Mouse (Mus musculus): ENCODE measurements at regions not wholly inside any gene's neighbourhood (a gene's known extent, or its start where the extent isn't known, plus 50 kb on each side); places are given as distances from the start of the nearest gene placed in this dataset.

- Histone ChIP-seq H3K9ac (ENCODE audit: low read depth, low read length) (no peak overlapping the region), H3K36me3 (ENCODE audit: control insufficient read depth, insufficient read depth, low read length) (no peaks in the 10 kb centered on the region), H3K27ac (replicated peaks; ENCODE audit: insufficient read depth, low read depth, low read length) (no peak overlapping the region), H3K4me1 (ENCODE audit: control insufficient read depth, insufficient read depth, low read length) (no peaks in the 10 kb centered on the region), H3K4me3 (ENCODE audit: insufficient read depth, low read depth, low read length) (no peak overlapping the region), H3K79me2 (ENCODE audit: control insufficient read depth, insufficient read depth, low read length) (no peaks in the 10 kb centered on the region), H3K27me3 (ENCODE audit: control insufficient read depth, insufficient read depth, low read length) (no peaks in the 10 kb centered on the region)
- TF ChIP-seq CTCF (IDR thresholded peaks at IDR 0.05; ENCODE audit: low read depth, low read length) (no peak), POLR2A (IDR thresholded peaks at IDR 0.05; ENCODE audit: extremely low read depth, insufficient read depth, low read length) (no peak)
- no peak for DNase-seq (ENCODE audit: extremely low read depth, low read depth, low spot score)
- WGBS, result 94% methylated on average over 5 of the region's 5 CpGs
Observed at GRCm38 (mm10) chr2:61387561-61387960, 190.8 kb upstream of the Tank start.

- H3K9ac ChIP-seq (ENCODE audit: low read depth, low read length), result no peak overlapping the region
- H3K27ac ChIP-seq (replicated peaks; ENCODE audit: insufficient read depth, low read depth, low read length), result no peak overlapping the region
- no peaks in the 10 kb centered on the region for H3K4me1 ChIP-seq (ENCODE audit: control insufficient read depth, insufficient read depth, low read length)
- no peak for TF ChIP-seq POLR2A (IDR thresholded peaks at IDR 0.05; ENCODE audit: extremely low read depth, insufficient read depth, low read length)
- H3K79me2 ChIP-seq (ENCODE audit: control insufficient read depth, insufficient read depth, low read length), result no peaks in the 10 kb centered on the region
- H3K4me3 ChIP-seq (ENCODE audit: insufficient read depth, low read depth, low read length), result no peak overlapping the region
- no peaks in the 10 kb centered on the region for H3K36me3 ChIP-seq (ENCODE audit: control insufficient read depth, insufficient read depth, low read length)
- 84% methylated on average over 5 of the region's 5 CpGs for WGBS
- no peak for DNase-seq (ENCODE audit: extremely low read depth, low read depth, low spot score)
- H3K27me3 ChIP-seq (ENCODE audit: control insufficient read depth, insufficient read depth, low read length), result no peaks in the 10 kb centered on the region
Observed at GRCm38 (mm10) chr2:61386966-61387365, 191.4 kb upstream of the Tank start.

- Histone ChIP-seq H3K79me2 (ENCODE audit: control insufficient read depth, insufficient read depth, low read length) (no peaks in the 10 kb centered on the region), H3K27ac (replicated peaks; ENCODE audit: insufficient read depth, low read depth, low read length) (no peak overlapping the region), H3K9ac (ENCODE audit: low read depth, low read length) (no peak overlapping the region), H3K4me1 (ENCODE audit: control insufficient read depth, insufficient read depth, low read length) (no peaks in the 10 kb centered on the region), H3K36me3 (ENCODE audit: control insufficient read depth, insufficient read depth, low read length) (no peaks in the 10 kb centered on the region), H3K27me3 (ENCODE audit: control insufficient read depth, insufficient read depth, low read length) (no peaks in the 10 kb centered on the region), H3K4me3 (ENCODE audit: insufficient read depth, low read depth, low read length) (no peak overlapping the region)
- DNase-seq (ENCODE audit: extremely low read depth, low read depth, low spot score), result no peak
- TF ChIP-seq CTCF (IDR thresholded peaks at IDR 0.05; ENCODE audit: low read depth, low read length), result no peak
- TF ChIP-seq POLR2A (IDR thresholded peaks at IDR 0.05; ENCODE audit: extremely low read depth, insufficient read depth, low read length), result no peak
- 78% methylated on average over 6 of the region's 6 CpGs for WGBS
Observed at GRCm38 (mm10) chr2:61384467-61384866, 193.9 kb upstream of the Tank start.

- Histone ChIP-seq H3K27me3 (ENCODE audit: control insufficient read depth, insufficient read depth, low read length) (no peaks in the 10 kb centered on the region), H3K9ac (ENCODE audit: low read depth, low read length) (no peak overlapping the region), H3K36me3 (ENCODE audit: control insufficient read depth, insufficient read depth, low read length) (no peaks in the 10 kb centered on the region), H3K4me1 (ENCODE audit: control insufficient read depth, insufficient read depth, low read length) (no peaks in the 10 kb centered on the region), H3K27ac (replicated peaks; ENCODE audit: insufficient read depth, low read depth, low read length) (no peak overlapping the region), H3K79me2 (ENCODE audit: control insufficient read depth, insufficient read depth, low read length) (no peaks in the 10 kb centered on the region), H3K4me3 (ENCODE audit: insufficient read depth, low read depth, low read length) (no peak overlapping the region)
- TF ChIP-seq CTCF (IDR thresholded peaks at IDR 0.05; ENCODE audit: low read depth, low read length) (no peak), POLR2A (IDR thresholded peaks at IDR 0.05; ENCODE audit: extremely low read depth, insufficient read depth, low read length) (no peak)
- WGBS, result 97% methylated on average over 1 of the region's 1 CpGs
- no peak for DNase-seq (ENCODE audit: extremely low read depth, low read depth, low spot score)
Observed at GRCm38 (mm10) chr2:61383744-61384295, 194.6 kb upstream of the Tank start.

DNA sequence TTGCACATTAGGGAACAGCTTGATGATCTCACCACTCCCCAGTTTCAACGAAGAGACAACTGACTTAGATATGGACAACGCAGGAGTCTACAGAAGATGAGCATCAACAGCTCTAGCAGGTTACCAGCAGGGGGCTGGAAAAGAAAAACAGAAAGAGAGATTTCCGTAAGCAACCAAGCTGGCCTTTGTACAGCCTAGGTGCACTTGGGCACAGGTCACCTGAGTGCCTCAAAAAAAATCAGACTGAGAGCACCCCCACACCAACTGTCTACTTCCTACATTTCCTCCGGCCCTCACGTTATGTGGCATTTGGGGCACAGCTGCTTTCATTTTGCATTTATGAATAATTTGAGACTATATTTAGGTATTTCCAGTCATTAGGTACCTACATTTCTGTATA, 199.3 kb upstream of the Tank start:
- H3K36me3 ChIP-seq (ENCODE audit: control insufficient read depth, insufficient read depth, low read length), result no peaks in the 10 kb centered on the region
- no peaks in the 10 kb centered on the region for H3K27me3 ChIP-seq (ENCODE audit: control insufficient read depth, insufficient read depth, low read length)
- no peak overlapping the region for H3K9ac ChIP-seq (ENCODE audit: low read depth, low read length)
- no peak overlapping the region for H3K4me3 ChIP-seq (ENCODE audit: insufficient read depth, low read depth, low read length)
- TF ChIP-seq CTCF (IDR thresholded peaks at IDR 0.05; ENCODE audit: low read depth, low read length), result no peak
- TF ChIP-seq POLR2A (IDR thresholded peaks at IDR 0.05; ENCODE audit: extremely low read depth, insufficient read depth, low read length), result no peak
- 80% methylated on average over 5 of the region's 5 CpGs for WGBS
- H3K79me2 ChIP-seq (ENCODE audit: control insufficient read depth, insufficient read depth, low read length), result no peaks in the 10 kb centered on the region
- DNase-seq (ENCODE audit: extremely low read depth, low read depth, low spot score), result no peak
- H3K27ac ChIP-seq (replicated peaks; ENCODE audit: insufficient read depth, low read depth, low read length), result no peak overlapping the region
- no peaks in the 10 kb centered on the region for H3K4me1 ChIP-seq (ENCODE audit: control insufficient read depth, insufficient read depth, low read length)

GRCm38 (mm10) chr2:61378297-61378696, 200.1 kb upstream of the Tank start:
- no peaks in the 10 kb centered on the region for H3K27me3 ChIP-seq (ENCODE audit: control insufficient read depth, insufficient read depth, low read length)
- no peaks in the 10 kb centered on the region for H3K4me1 ChIP-seq (ENCODE audit: control insufficient read depth, insufficient read depth, low read length)
- TF ChIP-seq CTCF (IDR thresholded peaks at IDR 0.05; ENCODE audit: low read depth, low read length) (no peak), POLR2A (IDR thresholded peaks at IDR 0.05; ENCODE audit: extremely low read depth, insufficient read depth, low read length) (no peak)
- no peaks in the 10 kb centered on the region for H3K79me2 ChIP-seq (ENCODE audit: control insufficient read depth, insufficient read depth, low read length)
- DNase-seq (ENCODE audit: extremely low read depth, low read depth, low spot score), result no peak
- no peak overlapping the region for H3K27ac ChIP-seq (replicated peaks; ENCODE audit: insufficient read depth, low read depth, low read length)
- H3K9ac ChIP-seq (ENCODE audit: low read depth, low read length), result no peak overlapping the region
- H3K36me3 ChIP-seq (ENCODE audit: control insufficient read depth, insufficient read depth, low read length), result no peaks in the 10 kb centered on the region
- H3K4me3 ChIP-seq (ENCODE audit: insufficient read depth, low read depth, low read length), result no peak overlapping the region
- 89% methylated on average over 5 of the region's 5 CpGs for WGBS
